Mouse (Mus musculus): Measurements from ENCODE around the gene Jarid2.

Gene Jarid2

DNA sequence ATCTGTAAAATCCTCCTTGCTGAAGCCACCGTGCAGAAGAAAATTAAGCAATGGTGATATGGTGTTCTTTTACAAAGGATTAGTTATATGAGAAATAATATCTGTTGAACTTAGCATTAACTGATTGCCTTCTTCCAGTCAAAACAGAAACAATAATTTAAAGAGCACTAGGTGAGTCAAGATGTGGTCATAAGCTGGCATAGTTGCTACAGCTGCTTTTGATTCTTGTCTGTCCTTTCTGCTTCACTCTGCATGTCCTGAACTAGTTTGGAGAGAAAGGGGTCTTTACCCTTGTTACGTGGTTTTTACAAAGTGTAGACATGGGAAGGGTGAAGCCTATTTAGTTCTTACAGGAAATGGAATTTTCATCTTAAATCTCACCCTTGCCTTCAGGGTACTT, 51.9 kb downstream of the Jarid2 start:
- no peak for DNase-seq (ENCODE audit: low spot score in 2 of 2)

- DNase-seq (ENCODE audit: low spot score in 2 of 2), result no peak
These were observed 55.3 kb downstream of the Jarid2 start for GRCm38 (mm10) chr13:44784551-44784950.

GRCm38 (mm10) chr13:44786291-44786690, 57.0 kb downstream of the Jarid2 start:
- DNase-seq (ENCODE audit: low spot score in 2 of 2), result peak in 1 of 2 experiments; percentile 18

DNA sequence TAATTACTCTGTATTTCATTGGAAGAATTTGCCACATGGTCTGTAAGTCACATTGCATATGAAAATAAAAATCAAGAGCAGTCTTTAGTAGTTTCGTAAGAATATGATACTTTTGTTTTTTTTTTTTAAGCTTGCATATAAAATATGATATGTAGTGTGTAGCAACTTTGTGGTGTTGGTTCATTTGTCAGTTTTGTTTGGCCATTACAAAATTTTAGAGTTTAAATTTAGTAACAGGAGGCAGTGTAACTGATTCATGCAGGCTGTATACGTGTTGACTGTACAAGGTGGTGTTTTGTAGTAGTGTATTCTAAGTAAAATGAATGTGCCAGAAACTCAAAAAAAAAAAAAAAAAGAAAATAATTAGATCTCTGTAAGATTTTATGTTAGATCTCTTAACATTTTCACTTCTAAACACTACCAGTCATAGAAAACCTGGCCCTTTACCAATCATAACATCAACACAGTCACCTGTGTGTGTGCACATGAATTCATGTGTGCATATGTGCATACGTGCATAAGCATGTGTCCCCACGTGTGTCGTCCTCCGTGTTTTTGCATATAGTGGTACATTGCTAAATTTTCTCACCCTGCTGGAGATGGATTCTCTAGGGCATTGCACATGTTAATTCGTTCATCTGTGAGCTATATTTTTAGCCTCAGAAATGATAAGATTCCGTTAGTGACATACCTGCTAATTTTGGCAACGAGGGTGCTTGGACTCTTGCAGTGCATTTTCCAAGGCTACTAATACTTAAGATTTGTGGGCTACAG, 59.3 kb downstream of the Jarid2 start:
- no peak for DNase-seq (ENCODE audit: low spot score in 2 of 2)

DNA sequence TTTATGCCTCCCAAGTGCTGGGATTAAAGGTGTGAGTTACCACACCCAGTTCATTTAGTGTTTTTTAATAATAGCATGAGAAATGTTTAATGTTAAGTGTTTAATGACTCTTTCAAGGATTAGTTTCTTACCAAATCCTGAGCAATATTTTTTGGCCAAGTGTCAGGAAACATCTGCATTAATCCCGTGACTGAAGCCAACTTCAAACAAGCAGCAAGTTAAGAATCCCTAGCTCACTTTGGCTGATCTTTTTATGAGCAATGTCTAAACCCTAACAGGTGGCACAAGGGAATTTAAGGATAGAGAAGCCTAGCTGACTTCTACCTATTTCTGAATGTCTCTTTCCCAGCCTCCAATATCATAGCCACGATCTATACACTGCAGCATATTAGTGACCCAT, 60.7 kb downstream of the Jarid2 start:
- DNase-seq (ENCODE audit: low spot score in 2 of 2), result no peak

DNA sequence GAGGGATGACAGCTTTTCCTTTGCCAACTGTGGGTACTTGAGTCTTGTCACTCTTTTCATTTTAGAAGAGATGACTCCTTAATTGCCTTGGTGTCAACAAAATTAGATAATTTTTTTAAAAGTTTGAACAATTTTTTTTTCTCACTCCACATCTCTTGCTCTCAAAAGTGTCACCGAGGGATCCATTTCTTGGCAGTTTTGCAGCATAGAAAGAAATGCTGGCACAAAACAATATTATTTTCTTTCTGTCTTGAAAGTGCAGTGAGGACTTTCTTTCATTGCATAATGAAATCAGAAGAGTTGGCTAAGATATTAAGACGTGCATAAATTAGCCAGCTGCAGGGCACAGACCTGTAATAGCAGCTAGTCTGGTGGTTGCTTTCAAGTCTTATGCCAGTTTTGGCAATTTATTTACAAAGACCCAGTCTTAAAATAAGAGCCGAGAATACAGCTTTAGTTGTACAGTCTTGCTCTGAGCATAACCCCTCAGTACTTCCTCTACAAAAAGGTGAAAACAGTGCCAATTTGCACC, 63.2 kb downstream of the Jarid2 start:
- no peak for DNase-seq (ENCODE audit: low spot score in 2 of 2)

- DNase-seq (ENCODE audit: low spot score in 2 of 2), result no peak
These were observed 66.6 kb downstream of the Jarid2 start for GRCm38 (mm10) chr13:44795891-44796290.

DNA sequence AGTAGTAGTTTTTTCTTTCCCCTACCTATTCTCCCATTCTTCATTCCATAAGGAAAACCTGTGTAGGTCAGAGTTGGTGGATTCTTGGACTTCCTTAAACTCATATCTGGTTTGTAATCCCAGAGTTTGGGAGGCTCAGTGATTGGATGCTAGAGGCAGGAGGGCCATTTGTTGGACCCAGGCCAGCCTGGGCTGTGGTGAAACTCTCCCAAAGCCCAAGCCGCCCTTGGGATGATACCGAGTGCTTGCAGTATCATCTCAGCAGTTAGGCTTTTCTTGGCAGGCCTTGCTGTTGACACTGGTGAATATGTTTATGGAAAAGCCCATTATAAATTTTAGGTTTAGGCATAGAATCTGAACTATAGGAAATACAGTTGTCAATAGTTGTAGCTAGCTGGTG, 67.5 kb downstream of the Jarid2 start:
- DNase-seq (ENCODE audit: low spot score in 2 of 2), result peak in 1 of 2 experiments; percentile 26

GRCm38 (mm10) chr13:44798280-44798679, 69.0 kb downstream of the Jarid2 start:
- no peak for DNase-seq (ENCODE audit: low spot score in 2 of 2)

- no peak for DNase-seq (ENCODE audit: low spot score in 2 of 2)
These were observed 69.9 kb downstream of the Jarid2 start for GRCm38 (mm10) chr13:44799166-44799565.

- no peak for DNase-seq (ENCODE audit: low spot score in 2 of 2)
These were observed 70.8 kb downstream of the Jarid2 start for GRCm38 (mm10) chr13:44800059-44800458.

DNA sequence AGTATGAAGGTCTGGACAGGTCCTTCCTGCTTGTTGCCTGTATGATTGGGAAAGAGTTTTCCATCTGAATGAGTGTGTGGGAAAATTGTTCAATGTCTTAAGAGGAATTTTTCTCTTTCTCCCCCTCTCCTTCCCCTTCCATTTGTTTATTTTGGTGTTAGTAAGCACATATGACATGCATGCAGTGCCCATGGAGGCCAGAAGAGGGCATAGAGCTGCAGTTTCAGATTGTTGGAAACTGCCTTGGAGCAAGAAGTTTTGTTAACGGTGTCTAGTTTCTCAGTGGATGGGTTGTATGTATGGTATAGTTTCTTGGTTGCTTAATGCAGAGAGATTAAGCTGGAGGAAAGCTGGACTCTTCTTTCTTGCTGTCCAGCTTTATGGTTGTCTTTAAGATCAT, 75.6 kb downstream of the Jarid2 start:
- DNase-seq (ENCODE audit: low spot score in 2 of 2), result peak in 1 of 2 experiments; percentile 62

- DNase-seq (ENCODE audit: low spot score in 2 of 2), result no peak
These were observed 79.0 kb downstream of the Jarid2 start for GRCm38 (mm10) chr13:44808307-44808706.

GRCm38 (mm10) chr13:44811021-44811420, 81.7 kb downstream of the Jarid2 start:
- no peak for DNase-seq (ENCODE audit: low spot score in 2 of 2)

- no peak for DNase-seq (ENCODE audit: low spot score in 2 of 2)
These were observed 82.3 kb downstream of the Jarid2 start for GRCm38 (mm10) chr13:44811601-44812000.

DNA sequence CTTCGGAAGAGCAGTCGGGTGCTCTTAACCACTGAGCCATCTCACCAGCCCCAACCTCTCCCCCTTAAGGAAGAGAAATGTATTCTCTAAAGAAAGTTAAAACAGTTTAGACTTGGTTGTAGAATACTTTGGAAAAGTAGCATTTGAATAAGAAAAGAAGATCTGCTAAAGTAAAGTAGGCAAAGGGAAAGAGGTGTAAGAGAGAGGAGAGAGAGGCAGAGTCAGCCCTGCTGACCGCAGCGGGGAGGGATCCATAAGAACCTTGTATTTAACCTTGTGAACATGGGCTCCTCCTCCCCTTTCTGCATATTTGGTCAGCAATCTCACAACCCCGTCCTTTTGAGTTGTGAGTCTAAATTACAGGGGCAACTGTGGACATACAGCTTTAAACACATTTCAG, 83.1 kb downstream of the Jarid2 start:
- DNase-seq (ENCODE audit: low spot score in 2 of 2), result no peak

DNA sequence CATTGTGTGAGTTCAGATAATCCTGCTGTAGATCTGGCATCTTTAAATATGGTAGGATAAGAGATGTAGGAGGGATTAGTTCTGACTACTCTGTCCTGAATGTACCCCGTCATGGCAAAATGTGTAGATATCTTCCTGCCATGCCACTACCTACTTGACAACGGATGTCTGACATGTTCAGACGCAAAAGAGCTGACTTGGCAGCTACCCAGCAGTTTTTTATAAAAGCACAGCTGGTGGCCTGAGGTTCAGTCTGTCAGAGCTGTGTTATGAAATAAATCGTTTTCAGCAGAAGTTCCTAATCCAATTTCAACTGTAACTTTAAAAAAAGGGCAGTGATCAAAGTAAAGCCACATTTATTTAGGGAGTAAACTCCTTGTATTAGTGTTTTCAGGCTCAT, 90.1 kb downstream of the Jarid2 start:
- no peak for DNase-seq (ENCODE audit: low spot score in 2 of 2)

- no peak for DNase-seq (ENCODE audit: low spot score in 2 of 2)
These were observed 93.3 kb downstream of the Jarid2 start for GRCm38 (mm10) chr13:44822578-44822977.

GRCm38 (mm10) chr13:44828903-44829302, 99.6 kb downstream of the Jarid2 start:
- no peak for DNase-seq (ENCODE audit: low spot score in 2 of 2)

- no peak for DNase-seq (ENCODE audit: low spot score in 2 of 2)
These were observed 102.8 kb downstream of the Jarid2 start for GRCm38 (mm10) chr13:44832104-44832503.

- DNase-seq (ENCODE audit: low spot score in 2 of 2), result no peak
These were observed 103.6 kb downstream of the Jarid2 start for GRCm38 (mm10) chr13:44832866-44833265.

DNA sequence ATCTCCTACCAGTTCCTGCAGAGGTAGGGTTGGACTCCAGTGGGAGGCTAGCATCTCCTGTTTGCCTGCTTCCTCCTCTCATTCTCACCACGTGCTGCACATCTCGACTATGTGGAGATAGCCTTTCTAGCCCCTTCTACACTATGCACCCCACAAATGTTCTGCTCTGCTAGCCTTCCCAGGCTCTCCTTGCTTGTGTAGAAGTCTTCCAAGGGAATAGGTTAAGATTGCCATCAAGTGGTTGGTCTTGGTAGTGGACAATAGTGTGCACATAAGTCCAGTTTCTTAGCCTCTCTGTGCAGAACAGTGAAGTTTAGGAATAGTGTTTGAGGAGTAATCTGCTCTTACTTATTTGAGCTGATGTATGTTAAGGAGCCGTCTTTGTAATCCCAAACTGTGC, 104.1 kb downstream of the Jarid2 start:
- DNase-seq (ENCODE audit: low spot score in 2 of 2), result no peak

- DNase-seq (ENCODE audit: low spot score in 2 of 2), result no peak
These were observed 108.2 kb downstream of the Jarid2 start for GRCm38 (mm10) chr13:44837445-44837844.

All from urinary bladder, postnatal 4 days (tissue).